Mouse (Mus musculus): ENCODE measurements around the gene Irf4.

Gene Irf4

DNA sequence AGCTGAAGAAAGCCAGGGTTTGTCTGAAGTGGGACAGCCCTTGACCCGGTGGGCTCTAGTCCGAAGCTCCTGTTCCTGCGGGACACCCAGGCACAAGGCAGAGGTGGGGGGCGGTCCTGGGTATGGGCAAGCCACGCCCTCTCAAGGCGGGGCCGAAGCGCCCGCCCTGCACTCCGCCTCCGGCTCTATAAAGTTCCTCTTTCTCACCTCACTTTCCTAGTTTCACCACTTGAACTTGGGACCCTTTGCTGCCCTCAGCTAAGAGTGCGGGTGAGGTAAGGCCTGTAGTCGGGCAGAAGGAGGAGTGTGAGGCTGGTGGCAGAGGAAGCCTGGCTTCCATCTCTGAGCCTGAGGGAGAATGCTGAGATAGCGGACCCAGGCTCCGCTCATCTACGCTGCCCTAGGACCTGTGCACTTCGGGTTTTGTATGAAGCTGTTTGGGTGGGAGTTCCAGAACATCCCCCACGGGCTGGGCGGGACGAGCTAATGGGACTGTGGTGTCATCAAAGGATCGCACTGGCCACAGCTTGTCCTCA, at the start of gene Irf4:
Gene Irf4, plus strand, starts transcription at position 206 of the 536 bp plus-strand sequence.
- peak in 1 of 2 experiments; percentile 18 for DNase-seq (ENCODE audit: low spot score in 2 of 2)

DNA sequence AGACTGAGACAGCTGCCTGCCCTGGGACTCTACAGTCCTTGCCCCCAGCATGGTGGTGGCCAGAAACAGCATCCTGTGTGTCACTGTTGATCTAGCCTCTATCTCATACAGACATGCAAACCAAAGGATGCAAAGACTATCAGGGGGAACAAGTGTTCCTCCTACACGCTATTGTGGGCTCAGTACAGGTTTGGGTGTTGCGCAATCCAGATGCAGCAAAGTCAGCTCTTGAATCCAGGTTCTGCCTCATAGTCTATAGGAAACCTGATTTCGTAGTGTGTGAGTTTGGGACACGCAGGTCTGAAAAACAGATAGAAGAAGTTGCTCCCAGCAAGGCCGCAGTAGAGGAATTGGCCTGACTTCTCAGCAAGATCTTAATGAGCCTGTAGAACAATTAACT, 46.3 kb upstream of the Irf4 start:
- DNase-seq (ENCODE audit: low spot score in 2 of 2) = no peak

GRCm38 (mm10) chr13:30704246-30705095, 44.6 kb upstream of the Irf4 start:
- DNase-seq (ENCODE audit: low spot score in 2 of 2) = no peak

- no peak for DNase-seq (ENCODE audit: low spot score in 2 of 2)
These were observed 38.0 kb upstream of the Irf4 start for GRCm38 (mm10) chr13:30711066-30711465.

DNA sequence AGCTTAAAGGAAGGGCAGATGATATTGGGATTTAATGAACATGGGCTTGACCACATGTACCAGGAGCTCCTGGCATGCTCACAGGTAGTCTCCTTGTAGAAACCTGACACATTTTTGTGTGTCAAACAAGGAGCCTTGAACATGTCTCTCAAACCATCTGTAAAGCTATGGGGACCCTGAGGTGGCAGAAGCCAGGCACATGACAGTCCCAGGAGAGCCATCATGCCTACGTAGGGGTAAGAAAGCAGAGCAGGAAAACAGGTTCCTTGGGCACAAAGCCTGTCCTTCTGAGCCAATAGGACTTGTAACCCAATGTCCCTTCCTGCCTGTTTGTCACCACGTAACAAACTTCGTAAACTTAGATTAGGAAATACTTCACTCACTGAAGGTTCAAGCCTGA, 37.3 kb upstream of the Irf4 start:
- DNase-seq (ENCODE audit: low spot score in 2 of 2) = no peak

GRCm38 (mm10) chr13:30712280-30712679, 36.7 kb upstream of the Irf4 start:
- no peak for DNase-seq (ENCODE audit: low spot score in 2 of 2)

DNA sequence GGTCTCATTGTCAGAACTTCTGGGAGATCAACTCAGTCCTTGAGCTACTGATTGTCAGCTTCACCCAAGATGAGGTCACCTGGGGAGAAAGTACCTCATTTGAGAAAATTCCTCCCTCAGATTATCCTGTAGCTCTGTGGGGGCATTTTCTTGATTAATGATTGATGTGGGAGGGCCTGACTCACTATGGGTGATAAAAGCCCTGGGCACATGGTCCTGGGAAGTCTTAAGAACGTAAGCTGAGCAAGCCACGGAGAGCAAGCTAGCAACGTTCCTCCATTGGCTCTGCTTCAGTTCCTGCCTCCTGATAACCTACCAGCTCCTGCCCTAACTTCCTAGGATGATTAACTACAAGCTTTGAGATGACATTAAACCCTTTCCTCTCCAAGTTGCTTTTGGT, 35.4 kb upstream of the Irf4 start:
- DNase-seq (ENCODE audit: low spot score in 2 of 2) = no peak

GRCm38 (mm10) chr13:30714552-30714951, 34.5 kb upstream of the Irf4 start:
- DNase-seq (ENCODE audit: low spot score in 2 of 2) = no peak

GRCm38 (mm10) chr13:30715060-30715459, 34.0 kb upstream of the Irf4 start:
- DNase-seq (ENCODE audit: low spot score in 2 of 2) = no peak

GRCm38 (mm10) chr13:30715573-30715972, 33.5 kb upstream of the Irf4 start:
- no peak for DNase-seq (ENCODE audit: low spot score in 2 of 2)

DNA sequence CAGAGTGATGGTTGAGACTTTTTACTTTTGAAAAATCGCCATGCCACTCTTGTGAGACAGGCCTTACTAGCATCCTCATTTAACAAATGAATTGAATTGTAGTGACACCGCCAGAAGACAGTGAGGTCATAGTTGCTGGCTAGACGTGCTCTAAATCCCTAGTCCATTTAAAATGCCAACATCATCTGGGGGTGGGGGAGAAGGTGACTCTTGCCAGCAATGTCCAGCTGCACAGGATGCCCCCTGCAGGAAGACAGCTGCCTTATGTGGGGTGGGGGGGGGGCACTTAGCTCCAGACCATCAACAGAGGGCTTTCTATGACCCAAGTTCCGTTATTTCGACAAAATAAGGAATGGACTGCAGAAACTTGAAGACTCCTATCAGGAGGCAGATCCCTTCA, 32.4 kb upstream of the Irf4 start:
- DNase-seq (ENCODE audit: low spot score in 2 of 2) = no peak

DNA sequence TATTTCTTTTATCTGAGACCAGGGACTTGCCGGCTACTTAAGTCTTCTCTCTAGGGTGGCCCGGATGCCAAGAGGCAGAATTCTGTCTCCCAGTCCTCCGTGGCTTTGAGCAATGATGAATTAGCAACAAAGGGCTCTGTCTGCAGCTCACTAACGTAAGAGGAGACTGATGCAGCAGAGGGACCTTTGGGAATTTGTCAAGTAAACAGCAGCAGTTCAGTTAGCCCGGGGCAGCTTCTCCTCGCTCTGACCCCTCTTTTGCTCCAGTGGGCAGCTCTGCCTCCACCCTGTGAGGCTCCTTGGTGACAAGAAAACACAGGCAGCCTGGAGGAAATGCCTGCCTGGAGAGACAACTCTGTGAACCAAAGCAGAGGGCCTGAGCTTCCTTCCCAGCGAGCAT, 26.4 kb upstream of the Irf4 start:
- no peak for DNase-seq (ENCODE audit: low spot score in 2 of 2)

- DNase-seq (ENCODE audit: low spot score in 2 of 2) = no peak
These were observed 25.8 kb upstream of the Irf4 start for GRCm38 (mm10) chr13:30723258-30723657.

DNA sequence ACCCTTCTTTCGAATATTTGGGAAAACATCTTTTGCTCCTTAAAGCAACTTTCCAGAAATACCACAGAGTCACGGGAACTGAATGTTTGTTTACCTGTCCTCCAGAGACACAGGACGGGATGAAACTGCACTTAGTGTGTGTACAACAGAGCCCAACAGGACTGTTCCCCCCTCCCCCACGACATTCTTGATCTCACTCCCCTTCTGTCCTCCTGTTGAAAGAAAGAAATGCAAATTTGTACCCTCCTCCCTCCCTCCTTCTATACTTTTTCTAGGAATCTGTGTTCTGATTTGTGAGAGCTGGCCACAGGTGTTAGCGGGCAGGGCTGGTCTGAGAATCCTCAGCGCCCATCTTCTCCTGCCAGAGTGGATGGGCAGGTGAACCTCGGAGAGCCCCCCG, 25.2 kb upstream of the Irf4 start:
- no peak for DNase-seq (ENCODE audit: low spot score in 2 of 2)

DNA sequence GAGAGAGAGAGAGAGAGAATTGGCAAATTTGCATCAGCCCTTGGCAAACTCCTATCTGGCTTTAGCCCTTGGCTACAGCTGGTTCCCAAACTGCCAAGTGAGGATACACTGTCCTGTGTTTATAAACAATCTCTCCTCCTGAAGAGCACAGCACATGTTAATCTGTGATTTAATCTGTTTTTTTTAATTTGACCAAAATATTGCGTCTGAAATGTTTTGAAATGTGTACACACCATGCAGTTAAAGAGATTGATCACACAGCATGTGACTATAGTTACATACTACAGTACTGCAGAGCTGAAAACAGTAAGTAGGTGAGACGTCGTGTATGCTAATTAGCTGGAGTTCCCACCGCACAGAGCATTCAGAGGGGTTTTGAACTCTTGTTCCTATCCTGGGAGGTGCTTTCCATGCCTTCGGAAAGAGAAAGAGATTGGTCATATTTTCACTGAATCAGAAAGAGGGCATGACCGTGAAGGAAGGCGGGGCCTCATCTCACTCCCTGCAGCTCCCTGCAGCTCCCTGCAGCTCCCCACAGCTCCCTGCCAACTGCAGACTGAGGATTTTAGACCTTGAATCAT, 24.2 kb upstream of the Irf4 start:
- DNase-seq (ENCODE audit: low spot score in 2 of 2) = no peak

- no peak for DNase-seq (ENCODE audit: low spot score in 2 of 2)
These were observed 22.1 kb upstream of the Irf4 start for GRCm38 (mm10) chr13:30726879-30727278.

DNA sequence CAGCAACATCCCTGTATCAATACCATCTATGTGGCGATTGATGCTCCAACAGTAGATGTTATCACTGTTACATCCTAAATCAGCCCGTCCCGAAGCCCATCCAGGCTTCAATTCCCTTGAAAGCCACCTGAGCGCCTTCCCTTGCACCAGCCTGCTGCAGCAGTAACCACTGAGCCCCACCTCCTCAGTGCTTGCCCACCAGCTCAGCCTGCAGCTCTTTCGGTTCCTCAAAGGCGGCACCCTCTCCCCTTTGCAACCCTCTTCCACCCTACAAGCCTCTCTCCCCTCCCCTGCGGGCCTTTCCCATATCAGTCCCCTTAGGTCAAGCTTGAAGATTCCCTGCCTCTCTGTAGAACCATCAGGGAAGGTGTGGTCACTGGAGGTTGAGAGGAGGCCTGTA, 20.9 kb upstream of the Irf4 start:
- no peak for DNase-seq (ENCODE audit: low spot score in 2 of 2)

DNA sequence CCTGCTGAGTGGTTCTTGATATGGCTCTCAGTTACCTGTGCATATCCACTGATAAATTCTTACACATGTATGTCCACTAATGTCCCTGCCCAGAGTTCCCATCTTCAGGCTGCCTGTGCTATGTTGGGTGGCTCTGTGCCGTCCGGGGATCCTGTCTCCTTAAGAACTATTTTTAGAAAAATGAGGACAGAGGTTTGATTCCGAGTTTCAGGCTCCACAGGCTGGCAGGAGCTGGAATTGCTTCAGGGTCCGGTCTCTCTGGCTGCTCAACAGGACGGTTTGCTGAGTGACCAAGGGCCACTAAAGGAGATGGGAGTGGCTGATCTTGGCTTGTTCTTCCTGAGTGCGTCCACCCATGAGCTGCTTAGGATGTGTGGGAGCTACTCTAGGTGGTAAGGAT, 19.8 kb upstream of the Irf4 start:
- no peak for DNase-seq (ENCODE audit: low spot score in 2 of 2)

DNA sequence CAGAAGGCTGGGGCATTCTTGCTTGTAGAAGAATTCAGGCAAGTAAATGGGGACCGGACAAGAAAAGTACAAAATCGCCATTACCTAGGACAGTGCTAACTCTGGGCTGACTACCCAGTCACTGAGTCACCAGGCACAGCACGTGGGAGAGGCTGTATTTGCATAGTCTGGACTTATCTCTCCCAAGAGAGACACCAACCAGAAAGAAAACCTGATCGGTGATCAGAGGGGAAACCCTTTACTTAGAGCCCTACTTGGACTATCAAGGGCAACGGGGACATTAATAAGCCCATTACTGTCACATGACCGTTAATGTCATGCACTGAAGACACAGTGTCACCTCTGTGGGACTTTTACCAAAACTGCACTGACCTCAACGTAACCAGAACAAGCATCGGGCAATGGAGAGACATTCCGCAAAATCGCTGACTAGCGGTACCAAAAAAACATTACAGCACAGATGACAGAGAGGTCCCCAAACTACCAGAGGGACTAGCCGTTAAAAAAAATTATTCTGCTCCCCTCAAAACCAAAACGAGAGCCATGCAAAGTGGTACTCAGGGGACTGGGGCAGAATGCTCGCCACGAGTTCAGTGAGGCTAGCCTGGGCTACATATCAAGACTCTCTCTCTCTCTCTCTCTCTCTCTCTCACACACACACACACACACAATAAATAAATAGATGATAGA, 18.8 kb upstream of the Irf4 start:
- no peak for DNase-seq (ENCODE audit: low spot score in 2 of 2)

DNA sequence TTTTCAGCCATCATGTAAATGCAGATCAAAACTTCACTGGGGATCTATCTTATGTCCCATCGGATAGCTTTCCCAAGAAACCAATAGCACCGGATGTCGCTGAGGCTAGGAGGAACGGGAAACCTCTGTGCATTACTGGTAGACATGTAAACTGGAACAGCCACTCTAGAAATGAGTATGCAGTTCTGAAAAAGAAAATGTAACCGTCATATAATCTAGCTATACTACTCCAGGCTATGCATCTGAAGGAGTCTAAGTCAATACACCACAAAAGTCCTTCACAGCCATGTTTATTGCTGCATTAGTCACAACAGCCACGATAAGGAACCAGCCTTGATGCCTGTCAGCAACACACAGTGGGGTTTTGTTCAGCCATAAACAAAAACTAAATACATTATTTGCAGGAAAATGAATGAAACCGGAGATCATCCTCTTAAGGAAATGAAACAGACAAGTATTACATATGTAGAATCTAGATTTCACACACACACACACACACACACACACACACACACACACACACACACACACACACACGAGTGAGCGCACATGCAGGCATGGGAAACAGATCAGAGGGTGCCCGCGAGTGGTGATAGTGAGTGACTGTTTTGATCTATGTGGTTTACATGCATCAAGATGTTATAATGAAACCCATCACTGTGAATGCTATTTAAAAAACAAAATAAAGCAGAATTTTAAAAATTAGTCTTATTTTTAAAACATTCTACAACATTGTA, 16.1 kb upstream of the Irf4 start:
- no peak for DNase-seq (ENCODE audit: low spot score in 2 of 2)

GRCm38 (mm10) chr13:30736721-30737120, 12.3 kb upstream of the Irf4 start:
- DNase-seq (ENCODE audit: low spot score in 2 of 2) = no peak

- no peak for DNase-seq (ENCODE audit: low spot score in 2 of 2)
These were observed 11.8 kb upstream of the Irf4 start for GRCm38 (mm10) chr13:30737257-30737656.
